Mouse (Mus musculus): ENCODE data around the gene Fbxo48.

Gene Fbxo48

GRCm38 (mm10) chr11:16950976-16951760 lies at the start of gene Fbxo48:
Gene Fbxo48, plus strand, starts transcription at chr11:16951375.
- peak; percentile 91 to 93 for DNase-seq (ENCODE audit: low spot score in 2 of 2)

GRCm38 (mm10) chr11:16904302-16905011 lies 46.7 kb upstream of the Fbxo48 start:
- no peak for DNase-seq (ENCODE audit: low spot score in 2 of 2)

GRCm38 (mm10) chr11:16905012-16905332 lies 46.2 kb upstream of the Fbxo48 start:
- no peak for DNase-seq (ENCODE audit: low spot score in 2 of 2)

- no peak for DNase-seq (ENCODE audit: low spot score in 2 of 2)
Measured at GRCm38 (mm10) chr11:16906530-16906929, 44.6 kb upstream of the Fbxo48 start.

GRCm38 (mm10) chr11:16907517-16908129 lies 43.6 kb upstream of the Fbxo48 start:
- DNase-seq (ENCODE audit: low spot score in 2 of 2) = no peak

- no peak for DNase-seq (ENCODE audit: low spot score in 2 of 2)
Measured at GRCm38 (mm10) chr11:16914756-16915155, 36.4 kb upstream of the Fbxo48 start.

GRCm38 (mm10) chr11:16915850-16916249 lies 35.3 kb upstream of the Fbxo48 start:
- no peak for DNase-seq (ENCODE audit: low spot score in 2 of 2)

GRCm38 (mm10) chr11:16917512-16917911 lies 33.7 kb upstream of the Fbxo48 start:
- no peak for DNase-seq (ENCODE audit: low spot score in 2 of 2)

GRCm38 (mm10) chr11:16932159-16932558 lies 19.0 kb upstream of the Fbxo48 start:
- no peak for DNase-seq (ENCODE audit: low spot score in 2 of 2)

GRCm38 (mm10) chr11:16935577-16936236 lies 15.5 kb upstream of the Fbxo48 start:
- no peak for DNase-seq (ENCODE audit: low spot score in 2 of 2)

GRCm38 (mm10) chr11:16941103-16941793 lies 9.9 kb upstream of the Fbxo48 start:
- DNase-seq (ENCODE audit: low spot score in 2 of 2) = no peak

- no peak for DNase-seq (ENCODE audit: low spot score in 2 of 2)
Measured at GRCm38 (mm10) chr11:16941973-16942452, 9.2 kb upstream of the Fbxo48 start.

GRCm38 (mm10) chr11:16943016-16943415 lies 8.2 kb upstream of the Fbxo48 start:
- DNase-seq (ENCODE audit: low spot score in 2 of 2) = no peak

- peak in 1 of 2 experiments; percentile 16 for DNase-seq (ENCODE audit: low spot score in 2 of 2)
Measured at GRCm38 (mm10) chr11:16948756-16949155, 2.4 kb upstream of the Fbxo48 start.

- no peak for DNase-seq (ENCODE audit: low spot score in 2 of 2)
Measured at GRCm38 (mm10) chr11:16950226-16950975, 774 bp upstream of the Fbxo48 start.

- no peak for DNase-seq (ENCODE audit: low spot score in 2 of 2)
Measured at GRCm38 (mm10) chr11:16951761-16952010, 511 bp downstream of the Fbxo48 start.

- no peak for DNase-seq (ENCODE audit: low spot score in 2 of 2)
Measured at GRCm38 (mm10) chr11:16956115-16956862, 5.1 kb downstream of the Fbxo48 start.

GRCm38 (mm10) chr11:16957030-16957429 lies 5.9 kb downstream of the Fbxo48 start:
- DNase-seq (ENCODE audit: low spot score in 2 of 2) = no peak

- DNase-seq (ENCODE audit: low spot score in 2 of 2) = no peak
Measured at GRCm38 (mm10) chr11:16958520-16958919, 7.3 kb downstream of the Fbxo48 start.

- DNase-seq (ENCODE audit: low spot score in 2 of 2) = no peak
Measured at GRCm38 (mm10) chr11:16967806-16968205, 16.6 kb downstream of the Fbxo48 start.

Measured in spleen, postnatal 14 days (tissue).